Mouse (Mus musculus): ENCODE measurements around the gene Exoc6b. TPM values are rescaled to one million over a fixed set of nuclear protein-coding genes. Genes with fewer than 3 reads are reported as not detected.

Gene Exoc6b
- polyA plus RNA-seq, 1 experiment = 9.3 TPM

- no peak overlapping the region for H3ac ChIP-seq (ENCODE audit: control insufficient read depth, insufficient read length)
- H3K27me3 ChIP-seq (ENCODE audit: control insufficient read depth, insufficient read depth, insufficient read length) = no peaks in the 10 kb centered on the region
- no peaks in the 10 kb centered on the region for H3K79me2 ChIP-seq (ENCODE audit: control insufficient read depth, insufficient read depth)
- H3K4me2 ChIP-seq (ENCODE audit: low read depth) = no peak overlapping the region
- no peak for TF ChIP-seq MAX (IDR thresholded peaks at IDR 0.05; ENCODE audit: low read depth)
- TF ChIP-seq MYOD1 (IDR thresholded peaks at IDR 0.05; ENCODE audit: control insufficient read depth in 1 of 3, insufficient read length in 2 of 3, low read depth in 2 of 3) = no peak
- no peak for TF ChIP-seq SRF (IDR thresholded peaks at IDR 0.05; ENCODE audit: control insufficient read depth, insufficient read length, low read depth)
- no peak for TF ChIP-seq MYOG (IDR thresholded peaks at IDR 0.05; ENCODE audit: control insufficient read depth in 1 of 3, insufficient read depth in 1 of 3, insufficient read length in 2 of 3, low read depth in 2 of 3)
- TF ChIP-seq REST (IDR thresholded peaks at IDR 0.05; ENCODE audit: insufficient read depth, insufficient read length) = no peak
- no peak for TF ChIP-seq E2F4 (IDR thresholded peaks at IDR 0.05; ENCODE audit: insufficient read depth)
- TF ChIP-seq TCF3 (IDR thresholded peaks at IDR 0.05; ENCODE audit: insufficient read length, low read depth) = no peak
- no peak for TF ChIP-seq POLR2AphosphoS2 (IDR thresholded peaks at IDR 0.05; ENCODE audit: insufficient read length, low read depth)
- TF ChIP-seq USF1 (IDR thresholded peaks at IDR 0.05; ENCODE audit: low read depth) = no peak
- no peak for TF ChIP-seq POLR2A (IDR thresholded peaks at IDR 0.05; ENCODE audit: insufficient read length, low read depth)
- no peak for TF ChIP-seq CEBPB (IDR thresholded peaks at IDR 0.05; ENCODE audit: insufficient read depth, poor library complexity, severe bottlenecking)
- no peak for TF ChIP-seq TCF12 (IDR thresholded peaks at IDR 0.05; ENCODE audit: insufficient read depth, poor library complexity, severe bottlenecking)
- H3K36me3 ChIP-seq (ENCODE audit: control insufficient read depth, insufficient read depth) = no peaks in the 10 kb centered on the region
- no peak overlapping the region for H3K4me3 ChIP-seq
Measured at GRCm38 (mm10) chr6:84976563-84976971, 92.7 kb downstream of the Exoc6b start.

- Histone ChIP-seq H3K79me2 (ENCODE audit: control insufficient read depth, insufficient read depth) (no peaks in the 10 kb centered on the region), H3K4me3 (no peak overlapping the region), H3ac (ENCODE audit: control insufficient read depth, insufficient read length) (no peak overlapping the region), H3K27me3 (ENCODE audit: control insufficient read depth, insufficient read depth, insufficient read length) (no peaks in the 10 kb centered on the region), H3K4me2 (ENCODE audit: low read depth) (no peak overlapping the region), H3K36me3 (ENCODE audit: control insufficient read depth, insufficient read depth) (no peaks in the 10 kb centered on the region)
- TF ChIP-seq MYOD1 (IDR thresholded peaks at IDR 0.05; ENCODE audit: control insufficient read depth in 1 of 3, insufficient read length in 2 of 3, low read depth in 2 of 3) (no peak), SRF (IDR thresholded peaks at IDR 0.05; ENCODE audit: control insufficient read depth, insufficient read length, low read depth) (no peak), MAX (IDR thresholded peaks at IDR 0.05; ENCODE audit: low read depth) (no peak), REST (IDR thresholded peaks at IDR 0.05; ENCODE audit: insufficient read depth, insufficient read length) (no peak), CEBPB (IDR thresholded peaks at IDR 0.05; ENCODE audit: insufficient read depth, poor library complexity, severe bottlenecking) (no peak), TCF12 (IDR thresholded peaks at IDR 0.05; ENCODE audit: insufficient read depth, poor library complexity, severe bottlenecking) (no peak)
Measured at GRCm38 (mm10) chr6:84968531-84968930, 100.8 kb downstream of the Exoc6b start.

GRCm38 (mm10) chr6:84964729-84965415 is 104.4 kb downstream of the Exoc6b start:
- no peak for TF ChIP-seq POLR2AphosphoS2 (IDR thresholded peaks at IDR 0.05; ENCODE audit: insufficient read length, low read depth)
- TF ChIP-seq MAX (IDR thresholded peaks at IDR 0.05; ENCODE audit: low read depth) = no peak
- TF ChIP-seq CEBPB (IDR thresholded peaks at IDR 0.05; ENCODE audit: insufficient read depth, poor library complexity, severe bottlenecking) = peak; percentile 91
- no peak for TF ChIP-seq POLR2A (IDR thresholded peaks at IDR 0.05; ENCODE audit: insufficient read length, low read depth)
- peak overlapping the region; percentile 24 for H3K4me2 ChIP-seq (ENCODE audit: low read depth)
- H3K4me3 ChIP-seq = no peak overlapping the region
- H3K36me3 ChIP-seq (ENCODE audit: control insufficient read depth, insufficient read depth) = no peaks in the 10 kb centered on the region
- no peaks in the 10 kb centered on the region for H3K79me2 ChIP-seq (ENCODE audit: control insufficient read depth, insufficient read depth)
- H3ac ChIP-seq (ENCODE audit: control insufficient read depth, insufficient read length) = no peak overlapping the region
- H3K27me3 ChIP-seq (ENCODE audit: control insufficient read depth, insufficient read depth, insufficient read length) = no peaks in the 10 kb centered on the region

GRCm38 (mm10) chr6:84963044-84963443 is 106.3 kb downstream of the Exoc6b start:
- Histone ChIP-seq H3K27me3 (ENCODE audit: control insufficient read depth, insufficient read depth, insufficient read length) (no peaks in the 10 kb centered on the region), H3ac (ENCODE audit: control insufficient read depth, insufficient read length) (no peak overlapping the region), H3K4me2 (ENCODE audit: low read depth) (no peak overlapping the region), H3K79me2 (ENCODE audit: control insufficient read depth, insufficient read depth) (no peaks in the 10 kb centered on the region), H3K4me3 (no peak overlapping the region), H3K36me3 (ENCODE audit: control insufficient read depth, insufficient read depth) (no peaks in the 10 kb centered on the region)
- TF ChIP-seq SRF (IDR thresholded peaks at IDR 0.05; ENCODE audit: control insufficient read depth, insufficient read length, low read depth) (no peak), POLR2AphosphoS2 (IDR thresholded peaks at IDR 0.05; ENCODE audit: insufficient read length, low read depth) (no peak), MYOG (IDR thresholded peaks at IDR 0.05; ENCODE audit: control insufficient read depth in 1 of 3, insufficient read depth in 1 of 3, insufficient read length in 2 of 3, low read depth in 2 of 3) (no peak), REST (IDR thresholded peaks at IDR 0.05; ENCODE audit: insufficient read depth, insufficient read length) (no peak), CEBPB (IDR thresholded peaks at IDR 0.05; ENCODE audit: insufficient read depth, poor library complexity, severe bottlenecking) (no peak), POLR2A (IDR thresholded peaks at IDR 0.05; ENCODE audit: insufficient read length, low read depth) (no peak), MYOD1 (IDR thresholded peaks at IDR 0.05; ENCODE audit: control insufficient read depth in 1 of 3, insufficient read length in 2 of 3, low read depth in 2 of 3) (no peak), E2F4 (IDR thresholded peaks at IDR 0.05; ENCODE audit: insufficient read depth) (no peak), MAX (IDR thresholded peaks at IDR 0.05; ENCODE audit: low read depth) (no peak)

GRCm38 (mm10) chr6:84961763-84962162 is 107.5 kb downstream of the Exoc6b start:
- Histone ChIP-seq H3K4me3 (no peak overlapping the region), H3K36me3 (ENCODE audit: control insufficient read depth, insufficient read depth) (no peaks in the 10 kb centered on the region)
- TF ChIP-seq POLR2A (IDR thresholded peaks at IDR 0.05; ENCODE audit: insufficient read length, low read depth) (no peak), TCF3 (IDR thresholded peaks at IDR 0.05; ENCODE audit: insufficient read length, low read depth) (no peak), TCF12 (IDR thresholded peaks at IDR 0.05; ENCODE audit: insufficient read depth, poor library complexity, severe bottlenecking) (no peak), E2F4 (IDR thresholded peaks at IDR 0.05; ENCODE audit: insufficient read depth) (no peak), USF1 (IDR thresholded peaks at IDR 0.05; ENCODE audit: low read depth) (no peak), MYOD1 (IDR thresholded peaks at IDR 0.05; ENCODE audit: control insufficient read depth in 1 of 3, insufficient read length in 2 of 3, low read depth in 2 of 3) (no peak), MYOG (IDR thresholded peaks at IDR 0.05; ENCODE audit: control insufficient read depth in 1 of 3, insufficient read depth in 1 of 3, insufficient read length in 2 of 3, low read depth in 2 of 3) (no peak), CEBPB (IDR thresholded peaks at IDR 0.05; ENCODE audit: insufficient read depth, poor library complexity, severe bottlenecking) (no peak), POLR2AphosphoS2 (IDR thresholded peaks at IDR 0.05; ENCODE audit: insufficient read length, low read depth) (no peak), MAX (IDR thresholded peaks at IDR 0.05; ENCODE audit: low read depth) (no peak), SRF (IDR thresholded peaks at IDR 0.05; ENCODE audit: control insufficient read depth, insufficient read length, low read depth) (no peak), REST (IDR thresholded peaks at IDR 0.05; ENCODE audit: insufficient read depth, insufficient read length) (no peak)

More at GRCm38 (mm10) chr6:84961763-84962162, 107.5 kb downstream of the Exoc6b start:
- Histone ChIP-seq H3ac (ENCODE audit: control insufficient read depth, insufficient read length) (no peak overlapping the region), H3K4me2 (ENCODE audit: low read depth) (no peak overlapping the region), H3K27me3 (ENCODE audit: control insufficient read depth, insufficient read depth, insufficient read length) (no peaks in the 10 kb centered on the region), H3K79me2 (ENCODE audit: control insufficient read depth, insufficient read depth) (no peaks in the 10 kb centered on the region)

Measured in myocyte (in vitro differentiated cells).